Mouse (Mus musculus) lung, postnatal 0 days (tissue): Measurements from ENCODE around the gene Hoxa1.

Source experiments
- CTCF ChIP-seq: IDR thresholded peaks from 2 replicates; pipeline ENCODE4 v1.5.1; 2016; ENCODE audit warnings: antibody characterized with exemption, mild to moderate bottlenecking
- EP300 ChIP-seq: IDR thresholded peaks from 2 replicates; pipeline ENCODE4 v1.6.1; 2016; ENCODE audit warnings: antibody characterized with exemption, mild to moderate bottlenecking, control low read depth

DNA sequence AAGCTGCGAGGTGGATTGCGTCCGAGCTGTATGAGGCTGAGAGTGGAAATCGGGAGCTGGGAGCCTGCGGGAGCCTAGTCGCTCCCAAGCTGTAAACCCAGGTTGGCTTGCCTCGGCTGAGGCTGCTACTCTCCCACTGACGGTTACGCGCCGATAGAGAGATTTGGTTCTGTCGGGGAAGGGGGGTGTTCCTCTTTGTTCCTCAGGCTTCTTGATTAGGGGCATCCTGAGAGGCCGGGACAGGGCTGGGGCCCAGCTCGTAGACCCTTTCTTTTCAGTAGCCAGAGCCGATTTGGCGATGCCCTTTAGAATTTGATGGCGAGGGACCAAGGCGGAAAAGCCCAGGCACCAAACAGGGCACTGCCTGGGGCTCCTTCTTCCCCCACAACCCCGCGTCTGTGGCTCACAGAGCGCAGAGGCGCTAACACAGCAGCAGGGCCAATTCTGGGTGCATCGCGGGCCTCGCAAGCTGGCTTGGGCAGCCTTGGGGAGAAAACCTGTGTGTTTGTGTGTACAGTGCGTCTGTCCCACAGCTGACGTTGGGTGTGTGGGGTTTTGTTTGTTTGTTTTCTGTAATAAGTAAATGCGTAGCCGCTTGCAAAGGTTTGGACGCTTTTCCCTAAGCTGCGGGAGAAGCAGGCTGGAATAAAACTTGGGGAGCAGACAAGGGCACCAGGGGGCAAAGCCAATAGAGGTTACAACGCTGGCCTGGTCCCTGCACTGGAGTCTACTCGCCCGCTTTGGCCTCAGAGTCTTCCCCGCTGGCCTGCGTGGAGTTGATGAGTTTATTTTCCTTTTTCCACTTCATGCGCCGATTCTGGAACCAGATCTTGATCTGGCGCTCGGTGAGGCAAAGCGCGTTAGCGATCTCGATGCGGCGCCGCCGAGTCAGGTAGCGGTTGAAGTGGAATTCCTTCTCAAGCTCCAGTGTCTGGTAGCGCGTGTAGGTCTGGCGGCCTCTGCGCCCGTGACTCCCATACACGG lies 47.8 kb upstream of the Hoxa1 start:
- TF ChIP-seq CTCF = no peak
- no peak for TF ChIP-seq EP300
